Mouse (Mus musculus): ENCODE data around the gene Metrnl. TPM values are rescaled to one million over a fixed set of nuclear protein-coding genes. Genes with fewer than 3 reads are reported as not detected.
"Not testable (repeated sequence)": the region's sequence is repeated elsewhere in the genome, so short reads cannot be mapped to it uniquely, and the experiment has no call there.

The Metrnl gene
- 4.9 and 9.8 TPM in 2 replicates for polyA plus RNA-seq (2015; fragmentation: Nextera tagmentation; extraction: Ambion mirVana)

GRCm38 (mm10) chr11:121701244-121701643 is at the start of gene Metrnl:
TSS of gene Metrnl (plus strand) at chr11:121701544.
- Histone ChIP-seq H3K4me3 (replicated peaks) (peak within 1 kb of the TSS; percentile 72), H3K9ac (replicated peaks) (peak within 1 kb of the TSS; percentile 76), H3K27ac (no peak within 1 kb of the TSS), H3K27me3 (peaks cover 46% of the 10 kb centered on the region), H3K4me2 (replicated peaks) (peak within 1 kb of the TSS; percentile 99), H3K9me3 (no peaks in the 10 kb centered on the region), H3K4me1 (replicated peaks) (peaks cover 21% of the 10 kb centered on the region), H3K36me3 (no peaks in the 10 kb centered on the region)
- 88% methylated on average over 5 of the region's 5 CpGs for WGBS
- no peak for ATAC-seq

GRCm38 (mm10) chr11:121651556-121651955 is 49.8 kb upstream of the Metrnl start:
- 94% methylated on average over 9 of the region's 9 CpGs for WGBS
- Histone ChIP-seq H3K4me3 (replicated peaks) (no peak overlapping the region), H3K4me2 (replicated peaks) (no peak overlapping the region), H3K36me3 (peaks cover 4% of the 10 kb centered on the region; the same call in 1 of the 2 replicates), H3K9me3 (no peaks in the 10 kb centered on the region), H3K4me1 (replicated peaks) (no peaks in the 10 kb centered on the region), H3K9ac (replicated peaks) (no peak overlapping the region), H3K27me3 (no peaks in the 10 kb centered on the region), H3K27ac (no peak overlapping the region)
- ATAC-seq, result no peak

GRCm38 (mm10) chr11:121651983-121652382 is 49.4 kb upstream of the Metrnl start:
- WGBS, result 92% methylated on average over 5 of the region's 5 CpGs
- Histone ChIP-seq H3K9me3 (no peaks in the 10 kb centered on the region), H3K4me1 (replicated peaks) (no peaks in the 10 kb centered on the region), H3K36me3 (peaks cover 4% of the 10 kb centered on the region; the same call in 1 of the 2 replicates), H3K4me2 (replicated peaks) (no peak overlapping the region), H3K4me3 (replicated peaks) (no peak overlapping the region), H3K9ac (replicated peaks) (no peak overlapping the region), H3K27ac (no peak overlapping the region), H3K27me3 (no peaks in the 10 kb centered on the region)
- no peak for ATAC-seq

- ATAC-seq, result no peak
- no peak overlapping the region for H3K4me3 ChIP-seq (replicated peaks)
- no peaks in the 10 kb centered on the region for H3K4me1 ChIP-seq (replicated peaks)
- H3K4me2 ChIP-seq (replicated peaks), result no peak overlapping the region
- peaks cover 4% of the 10 kb centered on the region; the same call in 1 of the 2 replicates for H3K36me3 ChIP-seq
- no peaks in the 10 kb centered on the region for H3K27me3 ChIP-seq
- WGBS, result 54% methylated on average over 10 of the region's 10 CpGs
- no peak overlapping the region for H3K27ac ChIP-seq
- H3K9ac ChIP-seq (replicated peaks), result no peak overlapping the region
- no peaks in the 10 kb centered on the region for H3K9me3 ChIP-seq
Observed at GRCm38 (mm10) chr11:121652547-121653305, 48.6 kb upstream of the Metrnl start.

- 70% methylated on average over 4 of the region's 4 CpGs for WGBS
- Histone ChIP-seq H3K27me3 (no peaks in the 10 kb centered on the region), H3K4me1 (replicated peaks) (no peaks in the 10 kb centered on the region), H3K27ac (no peak overlapping the region), H3K9me3 (no peaks in the 10 kb centered on the region), H3K4me2 (replicated peaks) (no peak overlapping the region), H3K9ac (replicated peaks) (no peak overlapping the region), H3K36me3 (peaks cover 4% of the 10 kb centered on the region; the same call in 1 of the 2 replicates), H3K4me3 (replicated peaks) (no peak overlapping the region)
- ATAC-seq, result no peak
Observed at GRCm38 (mm10) chr11:121653631-121654030, 47.7 kb upstream of the Metrnl start.

- H3K4me3 ChIP-seq (replicated peaks), result no peak overlapping the region
- no peaks in the 10 kb centered on the region for H3K27me3 ChIP-seq
- no peak overlapping the region for H3K4me2 ChIP-seq (replicated peaks)
- no peak for ATAC-seq
- no peaks in the 10 kb centered on the region for H3K9me3 ChIP-seq
- WGBS, result 87% methylated on average over 9 of the region's 9 CpGs
- no peak overlapping the region for H3K27ac ChIP-seq
- H3K4me1 ChIP-seq (replicated peaks), result no peaks in the 10 kb centered on the region
- H3K9ac ChIP-seq (replicated peaks), result no peak overlapping the region
- H3K36me3 ChIP-seq, result peaks cover 4% of the 10 kb centered on the region; the same call in 1 of the 2 replicates
Observed at GRCm38 (mm10) chr11:121654406-121654945, 46.9 kb upstream of the Metrnl start.

GRCm38 (mm10) chr11:121655166-121655806 is 46.1 kb upstream of the Metrnl start:
- Histone ChIP-seq H3K9ac (replicated peaks) (no peak overlapping the region), H3K4me2 (replicated peaks) (no peak overlapping the region), H3K36me3 (peaks cover 4% of the 10 kb centered on the region; the same call in 1 of the 2 replicates), H3K27ac (no peak overlapping the region), H3K4me3 (replicated peaks) (no peak overlapping the region), H3K9me3 (no peaks in the 10 kb centered on the region), H3K27me3 (no peaks in the 10 kb centered on the region), H3K4me1 (replicated peaks) (no peaks in the 10 kb centered on the region)
- ATAC-seq, result no peak
- 84% methylated on average over 6 of the region's 6 CpGs for whole genome bisulfite sequencing

GRCm38 (mm10) chr11:121655807-121656511 is 45.4 kb upstream of the Metrnl start:
- H3K27ac ChIP-seq, result no peak overlapping the region
- H3K4me1 ChIP-seq (replicated peaks), result no peaks in the 10 kb centered on the region
- H3K9me3 ChIP-seq, result no peaks in the 10 kb centered on the region
- H3K9ac ChIP-seq (replicated peaks), result no peak overlapping the region
- no peak for ATAC-seq
- H3K27me3 ChIP-seq, result no peaks in the 10 kb centered on the region
- H3K4me3 ChIP-seq (replicated peaks), result no peak overlapping the region
- H3K4me2 ChIP-seq (replicated peaks), result no peak overlapping the region
- H3K36me3 ChIP-seq, result no peaks in the 10 kb centered on the region
- 91% methylated on average over 6 of the region's 6 CpGs for WGBS

- Histone ChIP-seq H3K27me3 (no peaks in the 10 kb centered on the region), H3K9me3 (no peaks in the 10 kb centered on the region), H3K4me2 (replicated peaks) (no peak overlapping the region), H3K27ac (no peak overlapping the region), H3K9ac (replicated peaks) (no peak overlapping the region), H3K4me3 (replicated peaks) (no peak overlapping the region), H3K36me3 (no peaks in the 10 kb centered on the region), H3K4me1 (replicated peaks) (no peaks in the 10 kb centered on the region)
- 45% methylated on average over 1 of the region's 1 CpGs for WGBS
- no peak for ATAC-seq
Observed at GRCm38 (mm10) chr11:121658151-121658550, 43.2 kb upstream of the Metrnl start.

GRCm38 (mm10) chr11:121660604-121661003 is 40.7 kb upstream of the Metrnl start:
- H3K36me3 ChIP-seq; H3K27me3 ChIP-seq; ATAC-seq; H3K9ac ChIP-seq (replicated peaks); H3K4me1 ChIP-seq (replicated peaks); H3K4me3 ChIP-seq (replicated peaks); H3K9me3 ChIP-seq; H3K27ac ChIP-seq; H3K4me2 ChIP-seq (replicated peaks): not testable (repeated sequence)
- WGBS, result 92% methylated on average over 2 of the region's 2 CpGs

- Histone ChIP-seq H3K9me3 (no peaks in the 10 kb centered on the region), H3K4me1 (replicated peaks) (no peaks in the 10 kb centered on the region), H3K4me3 (replicated peaks) (no peak overlapping the region), H3K36me3 (0 out of 2 replicates have a peak, but pooled peaks cover 3% of the 10 kb centered on the region), H3K4me2 (replicated peaks) (no peak overlapping the region), H3K27ac (no peak overlapping the region), H3K27me3 (no peaks in the 10 kb centered on the region), H3K9ac (replicated peaks) (no peak overlapping the region)
- ATAC-seq, result no peak
- WGBS, result 94% methylated on average over 2 of the region's 2 CpGs
Observed at GRCm38 (mm10) chr11:121661116-121661515, 40.2 kb upstream of the Metrnl start.

- Histone ChIP-seq H3K27me3 (no peaks in the 10 kb centered on the region), H3K36me3 (peaks cover 8% of the 10 kb centered on the region; the same call in 1 of the 2 replicates), H3K4me1 (replicated peaks) (peaks cover 6% of the 10 kb centered on the region; the same call in 1 of the 2 replicates), H3K9ac (replicated peaks) (no peak overlapping the region), H3K27ac (no peak overlapping the region), H3K4me3 (replicated peaks) (no peak overlapping the region), H3K9me3 (no peaks in the 10 kb centered on the region), H3K4me2 (replicated peaks) (no peak overlapping the region)
- no peak for ATAC-seq
- WGBS, result 96% methylated on average over 4 of the region's 4 CpGs
Observed at GRCm38 (mm10) chr11:121667541-121667940, 33.8 kb upstream of the Metrnl start.

Measured in midbrain, embryonic 13.5 days (tissue).